ENCODE assay signal across 11 mouse cellular contexts in the genomic region with DNA sequence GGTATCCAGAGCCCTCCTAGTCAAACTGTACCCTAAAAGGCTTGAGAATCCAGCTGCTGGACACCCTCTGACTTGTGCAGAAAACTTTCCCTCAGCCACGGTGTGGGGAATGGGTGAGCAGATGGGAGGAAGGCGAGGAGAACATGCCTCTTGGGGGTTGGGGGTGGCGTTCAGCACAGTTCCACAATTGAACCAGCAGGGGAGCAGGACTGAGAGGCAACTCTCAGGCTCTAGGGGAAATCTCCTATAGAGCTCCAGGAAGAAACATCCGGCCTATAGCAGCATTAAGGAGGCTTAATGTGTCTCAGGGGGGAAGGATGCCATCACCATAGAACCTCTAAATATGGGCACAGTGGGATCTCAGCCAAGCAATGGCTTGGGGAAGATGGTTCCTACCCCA. TPM values are rescaled to one million over a fixed set of nuclear protein-coding genes. Genes with fewer than 3 reads are reported as not detected.
DNase-seq lines count a peak whose midpoint lies in the region; ATAC-seq and TF ChIP-seq lines count a peak whose summit lies in the region.
"Had no signal": no experiment of that assay in that cellular context is flagged by ENCODE, and none has a peak within 500 bp of the region (broad histone marks: within the 10 kb centered on the region; RNA-seq: fewer than 3 reads in every experiment).

No protein-coding gene starts in this region.

- H3K4me2 ChIP-seq in limb, embryonic 14.5 days (replicated peaks; ENCODE audit: low read depth, low read length, severe bottlenecking) = no peak overlapping the region
- H3K4me2 ChIP-seq in hindbrain, embryonic 11.5 days (replicated peaks; ENCODE audit: low read depth, low read length) = peak overlapping the region; percentile 63
- peak overlapping the region; percentile 86 for H3K4me2 ChIP-seq in neural tube, embryonic 13.5 days
- H3K4me2 ChIP-seq: heart, embryonic 15.5 days had no signal

- TF ChIP-seq POLR2A in limb, embryonic 14.5 days (IDR thresholded peaks at IDR 0.05; ENCODE audit: borderline replicate concordance, extremely low read depth, insufficient read depth, insufficient read length) = no peak

- no peak for ATAC-seq in limb, embryonic 14.5 days (ENCODE audit: low FRiP score, low read depth)
- ATAC-seq in common myeloid progenitor, adult 5-6 weeks (replicated peaks; ENCODE audit: low read depth, poor library complexity, severe bottlenecking) = peak; percentile 52; the same call in 1 of the 2 replicates
- ATAC-seq in hindbrain, embryonic 11.5 days (ENCODE audit: low FRiP score) = 0 out of 2 replicates have a peak, but pooled peaks have one; percentile 11
- ATAC-seq in neural tube, embryonic 13.5 days (ENCODE audit: low read depth) = peak; percentile 32; the same call in 1 of the 2 replicates

- no peak overlapping the region for H3K27ac ChIP-seq in limb, embryonic 14.5 days (replicated peaks; ENCODE audit: low read depth, low read length)
- H3K27ac ChIP-seq in limb, embryonic 10.5 days = no peak overlapping the region
- no peak overlapping the region for H3K27ac ChIP-seq in hindbrain, embryonic 11.5 days (ENCODE audit: low read depth, low read length)
- H3K27ac ChIP-seq in neural tube, embryonic 13.5 days (replicated peaks) = peak overlapping the region; percentile 55; the same call in 1 of the 2 replicates
- H3K27ac ChIP-seq: heart, embryonic 15.5 days had no signal

- H3K4me3 ChIP-seq in limb, embryonic 14.5 days (replicated peaks; ENCODE audit: low read length) = no peak overlapping the region
- H3K4me3 ChIP-seq in limb, embryonic 10.5 days = no peak overlapping the region
- peak overlapping the region; percentile 48; the same call in 1 of the 2 replicates for H3K4me3 ChIP-seq in hindbrain, embryonic 11.5 days (ENCODE audit: low read depth, low read length)
- peak overlapping the region; percentile 50 for H3K4me3 ChIP-seq in neural tube, embryonic 13.5 days
- H3K4me3 ChIP-seq: heart, embryonic 15.5 days had no signal

- H3K27me3 ChIP-seq in limb, embryonic 14.5 days (ENCODE audit: control insufficient read depth, insufficient read depth, low read length) = peaks cover 31% of the 10 kb centered on the region
- peaks cover 55% of the 10 kb centered on the region for H3K27me3 ChIP-seq in limb, embryonic 10.5 days (ENCODE audit: low read depth, poor library complexity, severe bottlenecking)
- H3K27me3 ChIP-seq in hindbrain, embryonic 11.5 days (ENCODE audit: control insufficient read depth, insufficient read depth, low read length) = no peaks in the 10 kb centered on the region
- H3K27me3 ChIP-seq in neural tube, embryonic 13.5 days = no peaks in the 10 kb centered on the region

- DNase-seq in limb, embryonic 14.5 days (ENCODE audit: low spot score) = peak; percentile 20
- no peak for DNase-seq in limb, embryonic 10.5 days (ENCODE audit: low spot score)
- no peak for DNase-seq in hindbrain, embryonic 11.5 days (ENCODE audit: low spot score)
- DNase-seq in frontal cortex, postnatal 36 days (ENCODE audit: low spot score in 2 of 2) = no peak
- no peak for DNase-seq in urinary bladder, postnatal 10 days (ENCODE audit: low spot score)
- DNase-seq in gastrocnemius, adult 18-20 months (ENCODE audit: low spot score) = no peak
- DNase-seq: lung, postnatal 14 days had no signal

- H3K9ac ChIP-seq in limb, embryonic 14.5 days (ENCODE audit: low read depth, low read length, severe bottlenecking) = no peak overlapping the region
- H3K9ac ChIP-seq in hindbrain, embryonic 11.5 days (ENCODE audit: low read depth, low read length) = 0 out of 2 replicates have a peak overlapping the region, but pooled peaks have one; percentile 2
- H3K9ac ChIP-seq in neural tube, embryonic 13.5 days = peak overlapping the region; percentile 38; the same call in 1 of the 2 replicates
- H3K9ac ChIP-seq: heart, embryonic 15.5 days had no signal

- H3K4me1 ChIP-seq in limb, embryonic 14.5 days (ENCODE audit: control insufficient read depth, insufficient read depth, low read length) = no peaks in the 10 kb centered on the region
- peaks cover 10% of the 10 kb centered on the region for H3K4me1 ChIP-seq in limb, embryonic 10.5 days
- H3K4me1 ChIP-seq in hindbrain, embryonic 11.5 days (replicated peaks; ENCODE audit: control insufficient read depth, insufficient read depth, low read length) = no peaks in the 10 kb centered on the region; the same call in 1 of the 2 replicates
- H3K4me1 ChIP-seq in neural tube, embryonic 13.5 days (replicated peaks) = peaks cover 35% of the 10 kb centered on the region

- 9% methylated on average over 4 of the region's 4 CpGs for WGBS in limb, embryonic 14.5 days
- WGBS in limb, embryonic 10.5 days = 11% methylated on average over 4 of the region's 4 CpGs
- 4% methylated on average over 4 of the region's 4 CpGs for WGBS in hindbrain, embryonic 11.5 days
- 4% methylated on average over 4 of the region's 4 CpGs for WGBS in neural tube, embryonic 13.5 days

- H3K36me3 ChIP-seq in limb, embryonic 14.5 days (ENCODE audit: control insufficient read depth, insufficient read depth, low read length) = no peaks in the 10 kb centered on the region
- H3K36me3 ChIP-seq in limb, embryonic 10.5 days = no peaks in the 10 kb centered on the region
- no peaks in the 10 kb centered on the region for H3K36me3 ChIP-seq in hindbrain, embryonic 11.5 days (ENCODE audit: control insufficient read depth, insufficient read depth, low read length)
- H3K36me3 ChIP-seq in neural tube, embryonic 13.5 days = no peaks in the 10 kb centered on the region
- H3K36me3 ChIP-seq: heart, embryonic 15.5 days had no signal

- H3K9me3 ChIP-seq in limb, embryonic 14.5 days (ENCODE audit: control insufficient read depth, low read length) = no peaks in the 10 kb centered on the region
- no peaks in the 10 kb centered on the region for H3K9me3 ChIP-seq in limb, embryonic 10.5 days (replicated peaks)
- H3K9me3 ChIP-seq in hindbrain, embryonic 11.5 days (ENCODE audit: control insufficient read depth, low read length) = no peaks in the 10 kb centered on the region
- H3K9me3 ChIP-seq in neural tube, embryonic 13.5 days = no peaks in the 10 kb centered on the region
- H3K9me3 ChIP-seq: heart, embryonic 15.5 days had no signal

RNA-seq across cellular contexts. Expression of gene Sall2, which starts 2.7 kb away (rescaled TPM):
- polyA plus RNA-seq in limb, embryonic 14.5 days (2012; rRNA removed) = 26.4 and 31.9 TPM in 2 replicates
- polyA plus RNA-seq in limb, embryonic 14.5 days (2014; fragmentation: Nextera tagmentation; extraction: Ambion mirVana) = 18.9 and 21.5 TPM in 2 replicates
- 30.8 and 36.1 TPM in 2 replicates for polyA plus RNA-seq in limb, embryonic 10.5 days (2016; fragmentation: Nextera tagmentation; extraction: Ambion mirVana)
- total RNA-seq in common myeloid progenitor, adult 5-6 weeks (2017) = 2.6 and 3.3 TPM in 2 replicates
- polyA plus RNA-seq in hindbrain, embryonic 11.5 days (2014; fragmentation: Nextera tagmentation; extraction: Ambion mirVana) = 37.7 and 45.0 TPM in 2 replicates
- polyA plus RNA-seq in neural tube, embryonic 13.5 days (2015; fragmentation: Nextera tagmentation; extraction: Ambion mirVana) = 44.5 and 47.5 TPM in 2 replicates
- total RNA-seq in gastrocnemius, adult 18-20 months (2021) = under 1 TPM; 0.39 to 0.57 TPM

RNA-seq across cellular contexts. Expression of gene Mettl3, which starts 21.0 kb away (rescaled TPM):
- 41.9 and 43.1 TPM in 2 replicates for polyA plus RNA-seq in limb, embryonic 14.5 days (2012; rRNA removed)
- polyA plus RNA-seq in limb, embryonic 14.5 days (2014; fragmentation: Nextera tagmentation; extraction: Ambion mirVana) = 36.7 and 40.8 TPM in 2 replicates
- polyA plus RNA-seq in limb, embryonic 10.5 days (2016; fragmentation: Nextera tagmentation; extraction: Ambion mirVana) = 58.6 and 64.5 TPM in 2 replicates
- total RNA-seq in common myeloid progenitor, adult 5-6 weeks (2017) = 48.5 and 64.8 TPM in 2 replicates
- polyA plus RNA-seq in hindbrain, embryonic 11.5 days (2014; fragmentation: Nextera tagmentation; extraction: Ambion mirVana) = 46.0 and 48.7 TPM in 2 replicates
- polyA plus RNA-seq in neural tube, embryonic 13.5 days (2015; fragmentation: Nextera tagmentation; extraction: Ambion mirVana) = 53.2 and 60.8 TPM in 2 replicates
- total RNA-seq in gastrocnemius, adult 18-20 months (2021) = 10 to 100 TPM; 16.6 to 17.1 TPM

RNA-seq across cellular contexts. Expression of gene Olfr1513, which starts 30.3 kb away (rescaled TPM):
- not detected in 2 replicates for polyA plus RNA-seq in limb, embryonic 14.5 days (2012; rRNA removed)
- not detected in 2 replicates for polyA plus RNA-seq in limb, embryonic 14.5 days (2014; fragmentation: Nextera tagmentation; extraction: Ambion mirVana)
- not detected in 2 replicates for polyA plus RNA-seq in limb, embryonic 10.5 days (2016; fragmentation: Nextera tagmentation; extraction: Ambion mirVana)
- not detected in 2 replicates for total RNA-seq in common myeloid progenitor, adult 5-6 weeks (2017)
- not detected in 2 replicates for polyA plus RNA-seq in hindbrain, embryonic 11.5 days (2014; fragmentation: Nextera tagmentation; extraction: Ambion mirVana)
- polyA plus RNA-seq in neural tube, embryonic 13.5 days (2015; fragmentation: Nextera tagmentation; extraction: Ambion mirVana) = not detected in 2 replicates
- not detected for total RNA-seq in gastrocnemius, adult 18-20 months (2021)
- total RNA-seq: ES-E14 had no signal
- polyA plus RNA-seq: heart, embryonic 15.5 days had no signal

RNA-seq across cellular contexts. Expression of gene Rab2b, which starts 46.5 kb away (rescaled TPM):
- 29.5 and 35.3 TPM in 2 replicates for polyA plus RNA-seq in limb, embryonic 14.5 days (2012; rRNA removed)
- 21.4 and 24.7 TPM in 2 replicates for polyA plus RNA-seq in limb, embryonic 14.5 days (2014; fragmentation: Nextera tagmentation; extraction: Ambion mirVana)
- 20.8 and 21.8 TPM in 2 replicates for polyA plus RNA-seq in limb, embryonic 10.5 days (2016; fragmentation: Nextera tagmentation; extraction: Ambion mirVana)
- total RNA-seq in common myeloid progenitor, adult 5-6 weeks (2017) = 9.9 and 11.4 TPM in 2 replicates
- polyA plus RNA-seq in hindbrain, embryonic 11.5 days (2014; fragmentation: Nextera tagmentation; extraction: Ambion mirVana) = 44.1 and 45.2 TPM in 2 replicates
- 57.2 and 64.7 TPM in 2 replicates for polyA plus RNA-seq in neural tube, embryonic 13.5 days (2015; fragmentation: Nextera tagmentation; extraction: Ambion mirVana)
- total RNA-seq in gastrocnemius, adult 18-20 months (2021) = 1 to 10 TPM; 2.3 TPM

RNA-seq across cellular contexts. Expression of gene Tox4, which starts 46.9 kb away (rescaled TPM):
- 36.5 and 50.0 TPM in 2 replicates for polyA plus RNA-seq in limb, embryonic 14.5 days (2012; rRNA removed)
- polyA plus RNA-seq in limb, embryonic 14.5 days (2014; fragmentation: Nextera tagmentation; extraction: Ambion mirVana) = 39.7 and 40.0 TPM in 2 replicates
- polyA plus RNA-seq in limb, embryonic 10.5 days (2016; fragmentation: Nextera tagmentation; extraction: Ambion mirVana) = 49.3 and 56.6 TPM in 2 replicates
- 42.2 and 42.7 TPM in 2 replicates for total RNA-seq in common myeloid progenitor, adult 5-6 weeks (2017)
- 55.3 and 60.1 TPM in 2 replicates for polyA plus RNA-seq in hindbrain, embryonic 11.5 days (2014; fragmentation: Nextera tagmentation; extraction: Ambion mirVana)
- polyA plus RNA-seq in neural tube, embryonic 13.5 days (2015; fragmentation: Nextera tagmentation; extraction: Ambion mirVana) = 52.7 and 58.5 TPM in 2 replicates
- 10 to 100 TPM; 48.6 to 51.3 TPM for total RNA-seq in gastrocnemius, adult 18-20 months (2021)

Comparison
In these comparisons a context has a peak if more than half of its experiments do, and no peak if none do; other contexts are left out.
1. H3K4me3 ChIP-seq: peak in hindbrain, embryonic 11.5 days (single experiment) and neural tube, embryonic 13.5 days (single experiment); none in limb, embryonic 14.5 days (single experiment) and limb, embryonic 10.5 days (single experiment).